Mouse (Mus musculus) c-Kit-positive CD71-negative TER-119-negative erythroid progenitor cells, embryonic 14.5 days (primary cell): ENCODE results near the gene Olfr1013.

ENCODE experiments used
- DNase-seq: peaks from one replicate; pipeline ENCODE4 v3.0.0-alpha.2; 2013; ENCODE audit warnings: low read depth

Gene Olfr1013

DNA sequence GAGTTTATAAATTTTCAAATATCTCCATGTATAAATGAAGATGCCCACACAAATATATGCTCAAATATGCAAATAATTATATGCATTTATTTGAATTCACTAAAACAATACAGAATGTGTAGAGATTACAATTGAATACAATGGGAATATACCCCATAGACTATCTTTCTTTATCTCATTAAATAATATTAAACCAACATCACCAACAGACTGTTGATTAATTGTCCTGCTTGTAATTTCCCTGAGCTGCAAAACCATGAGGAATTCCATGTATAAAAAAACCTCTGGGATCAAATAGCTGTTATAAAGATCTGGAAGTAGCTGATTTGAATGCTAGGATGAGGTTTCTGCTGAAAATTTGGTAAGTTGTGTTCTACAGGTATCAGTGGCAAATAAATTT, at the start of gene Olfr1013:
TSS of gene Olfr1013 (plus strand) at position 301 of the 400 bp plus-strand sequence.
- DNase-seq = no peak

DNA sequence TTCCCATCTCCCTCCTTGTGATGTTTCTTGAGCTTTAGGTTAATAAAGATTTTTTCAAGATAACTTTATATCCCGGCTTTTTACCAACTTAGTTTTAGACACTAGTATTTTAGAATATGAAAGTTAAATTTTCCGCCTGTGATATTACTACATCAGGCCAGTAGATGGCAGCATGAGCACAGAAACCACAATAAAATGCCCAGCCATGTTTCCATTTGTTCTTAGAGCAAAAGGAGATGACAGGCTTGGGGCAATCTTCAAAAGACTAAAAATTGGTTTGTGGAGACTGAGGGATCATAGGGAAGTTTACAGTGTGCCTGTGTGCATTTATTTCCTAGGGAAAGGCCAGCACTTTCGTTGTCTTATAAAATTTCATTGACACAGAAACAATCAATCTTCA, 41.1 kb upstream of the Olfr1013 start:
- no peak for DNase-seq

DNA sequence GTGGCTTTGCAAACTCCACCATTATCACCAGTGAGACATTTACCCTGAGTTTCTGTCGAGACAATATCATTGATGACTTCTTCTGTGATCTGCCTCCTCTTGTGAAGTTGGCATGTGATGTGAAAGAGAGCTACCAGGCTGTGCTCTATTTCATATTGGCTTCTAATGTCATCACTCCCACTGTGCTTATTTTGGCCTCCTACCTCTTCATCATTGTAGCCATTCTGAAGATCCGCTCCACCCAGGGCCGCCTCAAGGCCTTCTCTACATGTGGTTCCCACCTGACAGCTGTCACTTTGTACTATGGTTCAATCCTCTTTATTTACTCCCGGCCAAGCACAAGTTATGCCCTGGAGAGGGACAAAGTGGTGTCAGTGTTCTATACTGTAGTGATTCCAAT, 13.1 kb upstream of the Olfr1013 start:
- no peak for DNase-seq

DNA sequence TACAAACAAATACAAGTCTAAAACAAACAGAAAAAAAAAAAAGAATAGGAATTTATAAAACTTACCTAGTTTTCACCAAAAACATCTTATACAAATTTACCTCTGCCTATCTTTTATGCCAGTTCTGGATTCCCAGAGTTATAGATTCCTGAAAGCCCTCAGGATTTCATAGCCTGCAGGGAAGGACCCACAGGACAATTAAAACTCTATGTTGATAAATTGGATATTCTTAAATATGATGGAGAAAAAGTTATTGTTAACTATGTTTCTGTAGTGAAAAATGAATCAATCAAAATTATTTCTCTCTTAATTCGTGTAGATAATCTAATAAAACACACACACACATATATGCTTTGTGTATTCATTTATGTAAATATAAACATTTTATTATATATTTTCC, 4.2 kb upstream of the Olfr1013 start, which contains the start of gene Olfr1012:
TSS of gene Olfr1012 (minus strand) at position 101 of the 400 bp plus-strand sequence.
- DNase-seq = no peak

DNA sequence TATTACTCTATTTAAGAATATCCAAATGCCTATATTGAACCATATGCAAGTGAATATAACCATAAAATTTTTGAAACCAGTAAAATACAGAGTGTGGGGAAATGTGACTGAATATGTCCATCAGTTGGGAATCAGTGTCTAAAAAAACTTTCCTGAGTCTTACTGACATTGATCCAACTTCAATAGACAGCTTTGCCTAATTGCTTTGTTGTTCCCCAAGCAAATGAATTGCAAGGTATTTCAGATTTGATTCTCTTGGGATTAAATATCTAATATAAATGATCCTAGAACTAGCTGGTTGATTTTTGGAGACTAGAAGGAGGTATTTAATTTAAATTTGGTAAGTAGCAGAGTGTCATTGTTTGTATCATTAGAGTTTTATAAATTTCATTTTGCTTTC, 5.5 kb downstream of the Olfr1013 start, which contains the start of gene Olfr1014:
TSS of gene Olfr1014 (plus strand) at position 301 of the 400 bp plus-strand sequence.
- DNase-seq = no peak

DNA sequence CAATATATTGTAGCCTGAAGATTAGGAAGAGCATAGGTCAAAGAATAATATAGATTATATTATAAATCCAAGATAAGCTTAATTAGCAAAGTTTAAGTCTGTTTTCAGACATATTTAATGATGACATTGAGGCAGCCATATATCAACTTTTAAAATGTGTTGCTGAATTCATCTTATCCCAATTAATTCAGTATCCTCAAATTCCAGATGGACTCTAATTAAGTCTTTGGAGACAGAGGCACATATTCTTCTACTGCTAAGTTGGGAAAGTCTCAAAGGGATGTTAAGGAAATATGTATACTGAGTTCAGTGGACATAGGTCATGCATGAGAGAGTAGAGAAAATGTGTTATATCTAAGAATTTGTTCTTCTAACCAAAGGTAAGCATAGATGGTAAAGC, 14.8 kb downstream of the Olfr1013 start, which contains the start of gene Olfr1015:
TSS of gene Olfr1015 (plus strand) at position 301 of the 400 bp plus-strand sequence.
- DNase-seq = no peak

DNA sequence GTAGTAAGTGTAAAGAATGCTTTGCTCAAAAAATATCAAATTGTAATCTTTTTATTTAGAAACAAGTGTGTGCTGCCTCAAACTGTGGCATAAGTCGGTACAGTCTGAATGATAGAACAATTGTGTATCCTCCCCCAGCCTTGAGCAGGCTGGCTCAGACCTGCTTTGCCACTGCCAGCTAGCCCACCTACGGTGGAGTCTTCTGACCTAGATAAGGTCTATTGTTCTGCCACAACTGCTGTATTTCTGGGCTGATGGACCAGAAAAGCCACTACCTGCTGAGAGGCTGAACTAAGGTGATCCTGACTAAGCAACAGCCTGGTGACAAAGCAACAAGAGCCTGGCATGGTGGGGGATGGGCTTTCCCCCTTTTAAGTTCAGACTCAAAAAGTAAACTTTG, 25.4 kb downstream of the Olfr1013 start:
- DNase-seq = no peak

DNA sequence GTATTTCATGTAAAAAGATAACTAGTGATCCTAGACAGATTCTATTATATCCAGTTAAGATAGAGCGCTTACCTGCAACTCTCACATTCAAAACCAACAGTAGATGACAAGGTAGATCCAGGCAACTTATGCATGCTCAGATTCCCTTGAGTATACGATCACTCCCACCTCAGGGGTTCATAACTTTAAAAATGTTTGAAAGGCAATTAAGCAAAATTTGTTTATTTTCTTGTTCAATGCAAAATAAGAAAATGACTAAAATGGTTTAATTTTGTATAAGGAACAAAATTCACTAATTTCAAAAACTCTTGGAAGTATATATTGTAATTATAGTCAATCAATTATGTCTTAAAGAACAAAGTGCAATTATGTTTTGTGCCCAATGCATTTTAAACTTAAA, 35.5 kb downstream of the Olfr1013 start, which contains the start of gene Olfr1016:
TSS of gene Olfr1016 (minus strand) at position 101 of the 400 bp plus-strand sequence.
- DNase-seq = no peak

DNA sequence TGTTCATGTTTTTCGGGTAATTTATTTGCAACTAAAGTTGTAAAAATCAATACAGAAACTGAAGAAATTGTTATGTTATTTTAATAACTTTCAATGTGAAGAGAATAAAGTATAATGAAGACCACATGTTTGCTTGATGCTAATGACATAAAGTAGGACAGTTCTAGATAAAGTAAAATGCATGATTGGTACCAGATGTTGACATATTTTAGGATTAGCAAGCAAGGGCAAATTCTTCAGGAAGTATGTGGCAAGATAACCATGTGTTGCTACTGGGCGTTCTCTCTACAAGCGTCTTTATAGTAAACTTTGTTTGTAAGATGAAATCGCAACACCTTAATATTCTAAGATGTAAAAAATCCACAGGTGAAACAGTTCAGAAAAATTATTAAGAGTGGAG, 37.6 kb downstream of the Olfr1013 start:
- DNase-seq = no peak

DNA sequence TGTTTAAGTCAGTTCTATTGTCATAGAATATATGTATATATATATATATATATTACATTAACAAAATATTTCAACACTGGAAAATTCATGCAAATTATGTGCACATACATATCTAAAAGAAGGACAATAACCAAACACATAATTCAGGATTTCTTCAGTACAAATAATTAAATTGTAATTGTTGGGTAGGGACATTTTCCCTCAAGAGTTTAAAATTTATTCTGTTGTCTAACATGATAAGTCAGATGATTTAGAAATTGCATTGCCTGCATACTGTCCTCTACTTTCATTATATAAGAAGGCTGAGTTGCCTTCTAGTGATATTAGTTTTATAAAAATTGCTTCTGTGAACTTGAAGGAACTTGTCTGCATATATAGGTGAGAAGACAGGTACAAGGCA, 51.3 kb downstream of the Olfr1013 start, which contains the start of gene Olfr1018:
TSS of gene Olfr1018 (plus strand) at position 301 of the 400 bp plus-strand sequence.
- no peak for DNase-seq
